Mouse (Mus musculus) right cerebral cortex, postnatal 36 days (tissue): Measurements from ENCODE around the gene H2-M5.
"Not testable (repeated sequence)": the region's sequence is repeated elsewhere in the genome, so short reads cannot be mapped to it uniquely, and the experiment has no call there.

Experiments
- DNase-seq, 2 experiments: peaks; one replicate each; pipeline ENCODE4 v3.0.0; 2022; ENCODE audit warnings: low spot score in 2 of 2, mixed read lengths in 1 of 2

The H2-M5 gene

DNA sequence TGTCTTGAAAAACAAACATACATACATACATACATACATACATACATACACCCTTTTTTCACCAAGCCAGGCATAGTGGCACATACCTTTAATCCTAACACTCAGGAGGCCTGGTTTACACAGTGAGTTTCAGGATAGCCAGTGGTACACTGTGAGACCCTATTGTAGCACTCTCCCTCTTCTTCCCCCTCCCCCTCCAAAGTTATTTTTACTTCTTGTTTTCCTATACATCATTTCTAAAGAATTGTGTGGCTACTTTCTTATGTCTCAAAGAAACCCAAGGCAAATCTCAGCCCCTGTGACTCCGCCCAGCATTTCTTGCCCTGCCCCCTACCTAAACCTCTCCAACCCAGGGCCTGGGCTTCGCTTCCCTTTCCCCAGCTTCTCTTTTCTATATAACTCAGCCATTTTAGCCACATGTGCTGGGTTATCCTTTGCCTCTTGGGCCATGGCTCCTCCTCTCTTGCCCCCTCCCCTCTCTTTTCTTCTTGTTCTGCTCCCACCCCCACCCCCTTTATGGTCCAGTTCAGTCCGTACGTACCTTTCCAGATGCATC, 4.5 kb upstream of the H2-M5 start:
- no peak for DNase-seq

DNA sequence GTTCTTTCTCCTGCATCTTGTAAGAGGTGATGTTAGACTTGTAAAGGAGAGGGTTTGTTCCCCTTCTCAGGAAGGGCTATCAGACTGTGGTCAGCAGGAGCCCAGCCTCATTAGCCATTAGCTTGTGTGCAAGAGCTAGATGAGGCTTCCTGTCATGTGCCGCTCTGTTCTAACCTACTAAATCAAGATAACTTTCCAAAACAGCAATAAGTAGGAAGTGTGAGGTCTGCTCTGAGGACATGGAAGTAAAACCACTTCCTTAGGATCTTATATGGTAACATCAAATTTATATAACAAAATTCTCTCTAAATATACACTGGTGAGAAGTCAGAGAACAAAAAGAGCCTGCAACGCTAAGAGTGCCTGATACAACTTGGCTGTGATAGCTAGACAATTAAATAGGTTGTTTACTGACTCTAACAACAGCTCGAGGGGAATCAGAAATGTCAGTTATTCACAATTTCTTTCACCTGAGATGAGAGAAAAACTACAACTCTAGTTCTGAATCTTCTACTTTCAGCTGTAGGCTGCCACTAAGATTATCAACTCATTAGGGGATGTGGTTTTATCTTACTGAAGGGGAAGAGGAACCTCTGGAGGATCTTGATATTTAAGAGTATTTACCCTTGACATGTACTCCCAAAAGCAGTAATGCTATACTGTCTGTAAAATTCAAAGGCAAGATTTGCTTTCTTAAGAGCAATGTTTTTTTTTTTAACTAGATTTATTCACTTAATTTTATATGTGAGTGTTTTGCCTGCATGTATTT, 3.2 kb upstream of the H2-M5 start:
- DNase-seq = peak in 1 of 2 experiments; percentile 19

DNA sequence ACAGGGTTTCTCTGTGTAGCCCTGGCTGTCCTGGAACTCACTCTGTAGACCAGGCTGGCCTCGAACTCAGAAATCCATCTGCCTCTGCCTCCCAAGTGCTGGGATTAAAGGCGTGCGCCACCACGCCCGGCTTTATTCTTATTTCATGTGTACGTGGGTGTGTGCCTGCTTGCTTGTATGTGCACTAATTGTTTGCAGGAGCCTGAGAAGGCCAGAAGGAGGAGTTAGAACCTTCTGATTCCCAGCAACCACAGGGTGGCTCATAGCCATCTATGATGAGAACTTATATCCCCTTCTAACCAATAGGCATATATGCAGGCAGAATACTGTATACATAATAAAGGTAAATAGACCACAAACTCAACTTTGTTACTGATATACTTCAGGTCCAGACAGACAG, 1.3 kb upstream of the H2-M5 start:
- DNase-seq = not testable (repeated sequence)

DNA sequence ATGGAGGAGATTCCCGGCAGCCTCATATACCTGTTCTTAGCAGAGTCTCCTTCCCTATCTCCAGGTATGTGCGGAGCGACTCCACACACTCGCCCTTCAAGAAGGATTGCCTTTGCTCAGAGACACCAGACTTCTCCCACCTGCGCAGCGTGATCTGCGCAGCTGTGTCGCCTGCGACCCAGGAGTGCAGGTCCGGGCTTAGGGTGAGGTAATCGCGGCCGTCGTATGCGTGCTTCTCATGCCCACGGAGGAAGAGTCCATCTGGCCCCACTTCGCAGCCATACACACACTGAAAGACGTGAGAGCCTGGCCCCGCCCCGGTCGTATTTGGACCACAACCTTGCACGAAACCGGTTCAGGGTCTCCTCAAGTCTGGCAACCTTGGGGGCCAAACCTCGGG, 862 bp downstream of the H2-M5 start:
- DNase-seq = no peak

DNA sequence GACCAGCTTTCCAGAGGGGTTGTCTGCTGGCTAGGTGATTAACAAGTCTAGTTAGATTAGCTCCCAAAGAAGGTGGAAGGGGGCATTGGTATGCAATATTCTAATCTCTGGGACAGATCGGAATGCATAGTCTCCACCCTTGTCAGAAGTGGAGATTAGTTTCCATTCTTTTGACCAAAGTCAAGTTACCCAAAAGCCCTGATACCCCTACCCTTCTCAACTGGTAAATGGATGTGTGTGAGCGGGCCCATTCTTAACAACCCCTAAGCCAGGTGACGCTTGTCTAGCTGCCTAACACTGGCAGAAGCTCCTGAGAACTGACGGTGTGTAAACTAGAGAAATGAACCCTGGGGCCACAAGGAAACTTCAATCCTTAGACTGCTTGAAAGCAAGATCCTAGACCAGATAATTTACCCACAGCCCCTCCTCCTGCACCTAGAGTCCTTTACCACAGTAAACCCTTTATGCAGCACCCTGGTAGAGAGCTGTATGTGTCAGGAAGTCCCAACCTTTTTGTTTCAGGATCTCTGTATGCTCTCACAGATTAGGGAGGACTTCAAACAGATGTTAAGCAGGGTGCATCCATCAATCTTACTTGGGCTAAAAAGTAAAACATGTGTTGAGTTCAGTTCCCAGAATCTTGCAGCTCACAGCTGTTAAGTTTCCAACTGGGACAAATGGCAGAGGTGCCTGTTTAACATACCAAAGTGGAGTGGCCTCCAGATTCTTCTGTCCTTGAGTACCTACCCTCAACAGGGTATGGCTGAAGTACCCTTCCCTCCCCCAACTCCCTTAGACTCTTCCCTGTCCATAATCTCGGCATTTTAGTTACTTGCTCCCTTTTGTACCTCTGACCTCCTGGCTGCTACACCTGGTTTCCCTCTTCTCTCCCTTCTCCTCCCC, 6.8 kb downstream of the H2-M5 start:
- DNase-seq = no peak

DNA sequence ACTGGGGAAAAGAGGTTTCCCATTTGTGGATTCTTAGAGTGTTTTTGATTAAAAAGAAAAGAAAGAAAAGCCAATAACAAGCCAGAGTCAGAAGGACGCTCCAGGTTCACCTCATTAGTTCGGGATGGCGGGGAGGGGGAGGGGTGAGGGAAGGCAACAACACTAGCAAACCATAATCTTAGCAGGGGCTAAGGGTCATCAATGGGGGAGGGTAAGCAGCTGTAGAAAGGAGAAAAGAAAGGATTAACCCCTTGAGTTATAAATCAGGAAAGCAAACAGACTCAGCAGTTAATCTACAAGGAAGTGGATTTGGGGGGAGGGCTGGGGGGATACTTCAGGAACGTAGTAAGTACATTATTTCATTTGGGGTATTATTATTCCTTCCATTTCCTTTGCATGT, 7.5 kb downstream of the H2-M5 start:
- DNase-seq = no peak

DNA sequence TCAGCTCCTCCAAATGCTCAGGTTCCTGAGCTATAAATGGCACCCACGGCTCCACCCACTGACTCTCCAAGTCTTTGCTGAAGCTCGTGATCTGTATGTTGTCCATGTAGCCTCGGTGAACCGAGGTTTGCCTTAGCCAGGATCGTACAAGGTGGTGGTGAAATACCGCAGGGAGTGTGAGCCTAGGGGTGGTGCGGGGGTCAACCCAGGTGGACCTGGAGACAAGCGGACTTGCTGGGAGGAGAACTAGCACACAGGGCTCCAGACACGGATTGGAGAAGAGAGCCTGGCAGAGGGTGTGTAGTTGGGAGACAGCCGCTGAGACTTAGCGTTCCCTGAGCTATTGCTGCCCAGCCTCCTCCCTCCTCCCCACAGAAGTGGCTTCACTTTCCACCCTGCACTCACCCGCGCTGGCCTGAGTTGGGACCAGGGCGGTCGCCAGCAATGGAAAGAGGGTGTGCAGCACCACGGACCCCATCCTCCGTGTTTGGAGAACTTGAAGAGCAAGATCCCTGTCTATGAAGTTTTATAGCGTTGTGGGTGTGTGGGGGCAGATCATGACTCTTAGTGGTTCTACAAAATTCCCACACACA, 8.0 kb downstream of the H2-M5 start, which contains the start of gene 2410137M14Rik:
TSS of gene 2410137M14Rik (minus strand) at position 17 of the 593 bp plus-strand sequence.
- DNase-seq = peak; percentile 34 to 56

DNA sequence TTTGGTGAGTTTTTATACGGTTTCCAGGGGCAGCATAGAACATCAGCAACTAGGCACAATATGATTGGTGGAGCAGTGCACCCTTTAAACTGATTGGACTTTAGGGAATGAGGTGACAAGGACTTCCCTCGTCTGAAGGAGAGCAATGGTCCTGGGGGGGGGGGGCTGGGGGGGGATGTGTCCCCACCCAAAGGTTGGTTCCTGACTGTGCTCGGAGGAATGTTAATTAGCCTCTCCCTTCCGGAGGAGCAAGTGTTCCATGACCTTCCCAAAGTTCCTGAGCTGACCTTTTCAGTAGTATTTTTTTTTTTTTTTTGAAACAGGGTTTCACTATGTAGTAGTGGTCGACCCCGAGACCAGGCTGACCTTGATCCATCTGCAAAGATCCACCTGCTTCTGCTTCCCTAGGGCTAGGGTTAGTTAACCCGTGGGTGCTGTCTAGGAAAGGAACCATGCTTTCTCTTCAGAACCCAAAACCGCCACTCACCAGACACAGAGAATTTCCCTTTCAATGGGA, 16.0 kb downstream of the H2-M5 start:
- no peak for DNase-seq

DNA sequence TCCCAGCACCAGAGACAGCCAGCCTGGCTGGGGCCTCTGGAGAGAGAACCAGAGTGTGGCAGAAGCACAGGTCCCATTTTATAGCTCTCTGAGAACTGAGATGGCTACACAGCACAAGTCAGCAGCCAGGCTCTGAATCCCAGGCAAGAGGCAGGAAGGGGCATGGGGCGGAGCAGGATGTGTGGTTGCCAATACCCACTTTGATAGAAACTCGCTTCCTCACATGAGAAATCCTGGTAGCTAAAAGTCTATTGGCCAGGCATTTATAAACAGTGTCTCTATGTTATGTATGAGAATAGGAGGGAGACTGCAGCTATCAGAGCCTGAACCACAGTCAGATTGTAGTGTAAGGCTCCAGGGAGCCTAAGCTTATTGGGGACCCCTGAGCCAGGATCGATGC, 16.5 kb downstream of the H2-M5 start:
- DNase-seq = no peak

DNA sequence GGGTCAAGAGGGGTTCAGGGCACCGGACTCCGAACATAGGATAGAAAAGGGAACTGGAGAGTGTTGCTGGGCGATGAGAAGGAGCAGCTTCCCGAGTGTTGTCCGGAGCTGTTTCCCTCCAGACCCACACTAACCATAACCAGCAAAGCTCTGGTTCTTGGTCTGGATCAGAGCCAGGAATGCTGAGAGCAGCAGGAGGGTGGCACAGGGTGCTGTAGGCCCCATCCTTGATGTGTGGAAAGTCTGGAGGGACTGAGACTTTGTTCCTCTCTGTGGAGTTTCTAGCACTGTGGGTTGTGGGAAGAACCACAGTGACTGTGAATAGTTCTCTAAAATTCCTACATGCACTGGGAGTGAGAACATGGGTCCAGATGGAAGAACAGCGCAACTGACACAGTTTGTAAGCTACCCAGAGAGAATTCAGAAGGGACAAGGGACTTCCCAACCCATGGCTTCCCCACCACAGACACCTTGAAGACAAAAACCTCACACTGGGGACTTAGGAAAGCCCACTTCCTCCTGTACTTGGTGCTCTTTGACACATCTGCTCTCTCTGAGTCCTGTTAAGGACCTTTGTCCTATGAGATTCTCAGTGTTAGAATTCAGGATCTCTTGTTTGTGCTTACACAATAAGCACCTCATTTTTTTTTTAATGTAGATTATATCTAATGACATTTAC, 18.0 kb downstream of the H2-M5 start:
- no peak for DNase-seq

DNA sequence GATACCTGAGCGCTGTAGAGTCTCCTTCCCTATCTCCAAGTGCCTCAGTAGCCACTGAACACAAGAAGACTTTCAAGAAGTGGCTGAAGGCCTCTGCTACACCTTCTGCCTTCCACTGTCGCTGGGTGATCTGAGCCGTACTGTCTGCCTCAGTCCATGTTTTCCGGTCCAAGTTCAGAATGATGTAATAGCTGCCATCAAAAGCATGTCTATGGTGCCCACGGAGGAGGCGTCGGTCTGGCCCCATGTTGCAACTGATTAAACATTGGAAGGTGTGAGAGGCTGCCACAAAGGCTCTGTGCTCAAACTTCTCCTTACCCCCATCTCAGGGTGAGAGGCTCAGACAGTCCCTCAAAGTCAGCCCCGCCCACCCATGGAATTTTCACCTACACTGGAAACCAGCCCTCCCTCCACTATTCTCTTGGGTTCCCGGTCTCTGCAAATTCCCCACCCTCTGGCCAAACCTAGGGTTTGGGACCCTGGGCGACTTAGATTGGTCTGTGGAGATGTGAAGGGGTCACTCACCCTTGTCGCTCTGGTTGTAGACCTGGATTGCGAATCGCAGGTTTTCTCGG, 18.9 kb downstream of the H2-M5 start:
- no peak for DNase-seq

DNA sequence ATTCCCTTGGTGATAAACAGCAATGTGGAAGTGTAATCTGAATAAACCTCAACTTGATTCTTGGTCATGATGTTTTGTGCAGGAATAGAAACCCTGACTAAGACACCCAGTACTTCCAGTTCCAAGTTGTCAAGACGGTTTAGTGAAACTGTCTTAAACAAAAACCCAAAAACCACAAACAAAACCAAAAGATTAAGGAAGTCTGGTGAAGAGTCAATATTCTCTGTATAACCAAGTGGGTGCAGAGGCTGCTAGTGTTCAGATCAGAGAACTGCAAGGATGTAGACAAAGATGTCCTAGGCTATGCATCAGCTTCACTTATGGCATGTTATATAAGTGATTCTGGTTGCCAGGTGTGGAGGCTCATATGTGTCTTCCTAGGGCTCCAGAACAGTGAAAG, 22.5 kb downstream of the H2-M5 start:
- no peak for DNase-seq

DNA sequence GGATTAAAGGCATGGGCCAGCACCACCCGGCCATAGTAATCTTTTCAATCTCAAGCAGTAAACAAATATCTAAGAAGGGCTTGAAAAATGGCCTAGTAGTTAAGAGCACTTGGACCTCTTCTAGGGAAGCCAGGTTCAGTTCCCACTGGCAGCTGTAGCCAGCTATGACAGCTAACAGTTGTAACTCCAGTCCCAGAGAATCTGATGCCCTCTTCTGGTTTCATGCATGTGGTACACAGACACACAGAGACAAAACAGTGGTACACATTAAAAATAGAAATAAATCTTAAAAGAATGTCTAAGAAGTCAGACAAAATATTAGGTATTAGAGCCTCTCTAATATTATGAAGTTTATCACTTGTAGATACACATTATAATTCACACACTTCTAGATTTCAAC, 28.2 kb downstream of the H2-M5 start:
- no peak for DNase-seq

DNA sequence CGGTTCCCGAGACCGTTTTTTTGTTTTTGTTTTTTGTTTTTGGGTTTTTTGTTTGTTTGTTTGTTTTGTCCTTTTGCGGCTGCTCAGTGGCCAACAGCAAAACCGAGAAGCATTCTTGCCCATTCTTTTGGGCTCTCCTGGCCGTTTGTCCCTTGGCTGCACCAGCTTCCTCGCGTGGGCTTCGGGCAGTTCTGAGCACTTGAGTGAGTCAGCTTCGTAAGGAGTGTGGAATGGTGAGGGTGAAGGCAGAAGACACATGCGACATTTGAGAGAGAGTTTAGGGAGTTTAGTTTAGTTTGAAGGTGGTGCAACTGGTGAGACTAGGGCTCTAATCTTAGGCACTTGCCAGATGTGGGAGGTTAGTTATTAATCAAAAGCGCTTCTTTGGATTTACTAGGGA, 30.5 kb downstream of the H2-M5 start:
- DNase-seq = no peak

DNA sequence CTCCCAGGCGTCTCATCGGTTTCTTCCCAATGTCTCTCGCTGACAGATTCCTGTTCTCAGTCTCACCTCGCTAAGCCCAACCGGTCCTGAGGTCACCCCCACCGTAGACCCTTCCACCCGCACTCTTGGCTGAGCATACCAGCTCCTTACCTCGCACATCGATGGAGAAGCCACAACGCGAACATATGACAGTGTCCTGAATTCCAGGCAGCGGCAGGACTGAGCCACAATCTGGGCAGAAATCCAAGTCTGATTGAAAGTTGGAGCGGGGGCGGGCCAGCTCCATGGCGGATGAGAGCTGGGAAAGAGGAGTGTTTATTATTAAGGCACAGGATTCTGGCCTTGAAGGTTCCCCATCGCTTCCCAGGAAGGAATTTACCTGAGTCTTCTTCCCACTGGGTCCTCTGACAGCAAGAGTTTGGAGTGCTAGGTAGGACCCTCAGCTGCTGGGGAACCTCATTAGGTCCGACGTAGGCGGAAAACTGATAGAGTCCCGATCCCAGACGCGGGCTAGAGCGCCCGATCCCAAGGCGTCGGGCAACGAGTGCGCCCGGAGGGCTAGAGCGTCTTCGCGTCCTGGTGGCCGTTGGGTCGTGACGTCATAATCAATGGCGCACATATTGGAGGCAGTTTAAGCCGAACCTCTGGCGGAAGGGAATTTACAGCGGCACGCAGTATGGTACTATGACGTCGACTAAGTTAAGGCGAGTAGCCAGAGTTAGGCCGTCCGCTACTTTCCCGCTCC, 31.2 kb downstream of the H2-M5 start, which contains the start of the genes Znrd1 and Znrd1as:
TSS of gene Znrd1 (minus strand) at position 561 of the 745 bp plus-strand sequence.
TSS of gene Znrd1as (plus strand) at position 594 of the 745 bp plus-strand sequence.
- peak; percentile 94 to 96 for DNase-seq

DNA sequence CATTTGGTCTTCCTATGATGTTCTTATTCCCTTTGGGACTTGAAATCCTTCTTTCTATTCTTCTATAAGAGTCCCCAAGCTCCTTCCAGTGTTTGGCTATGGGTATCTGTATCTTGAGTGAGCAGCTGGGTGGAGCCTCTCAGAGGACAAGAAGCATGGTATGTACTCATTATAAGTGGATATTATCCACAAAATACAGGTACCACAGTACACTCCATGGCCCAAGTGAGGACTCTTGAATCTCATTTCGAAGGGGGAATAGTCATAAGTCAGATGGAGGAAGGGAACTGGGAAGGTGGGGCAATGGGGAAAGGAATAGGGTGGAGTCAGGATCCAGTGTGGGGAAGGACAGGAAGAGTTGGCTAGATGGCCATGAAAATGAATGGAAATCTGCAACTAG, 36.3 kb downstream of the H2-M5 start:
- no peak for DNase-seq

DNA sequence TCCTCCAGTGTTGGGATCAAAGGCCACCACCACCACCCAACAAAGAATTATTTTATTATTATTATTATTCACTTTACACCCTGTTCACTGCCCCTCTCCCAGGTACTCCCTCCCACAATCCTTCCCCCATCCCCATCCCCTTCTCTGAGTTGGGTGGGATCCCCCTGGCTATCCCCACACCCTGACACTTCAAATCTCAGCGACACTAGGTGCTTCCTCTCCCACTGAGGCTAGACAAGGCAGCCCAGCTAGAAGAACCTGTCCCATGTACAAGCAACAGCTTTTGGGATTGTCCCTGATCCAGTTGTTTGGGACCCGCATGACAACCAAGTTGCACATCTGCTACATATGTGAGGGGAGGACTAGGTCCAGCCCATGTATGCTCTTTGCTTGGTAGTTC, 36.7 kb downstream of the H2-M5 start:
- no peak for DNase-seq

DNA sequence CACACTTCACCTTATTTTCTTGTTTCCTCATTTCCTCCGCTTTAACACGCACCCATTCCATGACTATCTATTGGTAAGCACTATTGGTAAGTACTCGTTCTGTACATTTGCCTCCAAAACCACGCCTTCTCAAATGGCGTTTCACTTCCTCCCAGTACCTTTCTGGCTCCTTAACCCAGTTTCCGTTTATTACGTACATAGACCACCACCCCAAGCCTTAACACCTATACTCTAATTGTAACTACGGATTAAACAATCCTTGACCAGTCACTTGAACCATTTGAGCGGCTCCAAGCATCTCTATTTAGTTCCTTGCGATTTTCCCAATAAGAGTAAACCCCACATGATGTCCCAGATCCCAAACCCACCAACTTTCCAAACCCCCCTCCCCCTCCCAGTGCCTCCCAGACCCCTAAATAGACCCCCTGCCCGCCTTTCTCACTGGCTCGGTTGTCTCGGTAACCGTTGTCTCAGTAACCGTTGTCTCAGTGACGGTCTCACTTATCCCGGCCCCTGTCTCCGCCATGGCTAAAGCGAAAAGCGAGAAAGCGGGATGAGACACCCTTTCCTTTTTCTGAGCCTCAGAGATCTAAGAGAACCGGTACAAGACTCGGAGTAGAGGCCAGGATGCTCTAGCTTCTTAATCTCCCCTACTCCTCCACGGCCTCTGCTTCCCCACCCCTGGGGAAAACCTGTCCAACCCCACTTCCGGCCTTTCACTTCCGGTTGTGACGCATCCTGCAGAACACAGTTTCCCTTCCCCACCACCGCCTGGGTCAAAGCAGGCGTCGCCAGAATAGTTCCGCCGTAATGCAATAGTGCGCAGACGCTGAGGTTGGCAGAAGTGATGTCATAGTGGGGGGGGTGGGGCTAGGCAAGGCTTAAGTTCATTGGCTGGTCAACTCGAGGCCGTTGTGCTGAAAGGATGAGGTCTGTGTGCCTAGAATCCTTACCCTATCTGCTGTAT, 38.1 kb downstream of the H2-M5 start, which contains the start of gene Ppp1r11:
TSS of gene Ppp1r11 (minus strand) at position 761 of the 967 bp plus-strand sequence.
- DNase-seq = peak; percentile 94 to 97

DNA sequence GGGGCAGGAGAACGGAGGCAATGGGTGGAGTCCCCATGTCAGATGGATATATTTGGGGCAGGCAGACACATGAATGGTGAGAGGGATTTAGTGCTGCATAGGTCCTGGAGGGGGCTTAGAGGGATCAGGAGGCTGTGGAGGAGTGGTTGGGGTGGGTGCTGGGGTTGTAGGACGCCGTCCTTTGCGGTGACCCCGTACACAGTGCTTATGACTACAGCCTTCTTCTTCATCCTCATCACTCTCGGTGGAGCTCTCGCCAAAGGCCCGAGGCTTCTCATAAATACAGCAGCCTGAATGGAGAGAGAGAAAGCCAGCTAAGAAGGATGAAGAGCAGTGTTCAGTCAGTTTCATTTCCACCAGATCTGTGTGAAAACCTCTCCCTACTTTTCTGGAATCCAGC, 40.1 kb downstream of the H2-M5 start:
- no peak for DNase-seq
